Mouse (Mus musculus): ENCODE results near the gene Mtmr11. TPM values are rescaled to one million over a fixed set of nuclear protein-coding genes. Genes with fewer than 3 reads are reported as not detected.

The Mtmr11 gene
- total RNA-seq (2021): 1 to 10 TPM; 6.6 to 7.8 TPM

- peak; percentile 51 to 62 for DNase-seq
- intact Hi-C loops (cut with DNase I): no loop called here
Observed at GRCm38 (mm10) chr3:96161869-96162840, at the start of gene Mtmr11. Gene Mtmr11 (plus strand): TSS chr3:96162004.

DNA sequence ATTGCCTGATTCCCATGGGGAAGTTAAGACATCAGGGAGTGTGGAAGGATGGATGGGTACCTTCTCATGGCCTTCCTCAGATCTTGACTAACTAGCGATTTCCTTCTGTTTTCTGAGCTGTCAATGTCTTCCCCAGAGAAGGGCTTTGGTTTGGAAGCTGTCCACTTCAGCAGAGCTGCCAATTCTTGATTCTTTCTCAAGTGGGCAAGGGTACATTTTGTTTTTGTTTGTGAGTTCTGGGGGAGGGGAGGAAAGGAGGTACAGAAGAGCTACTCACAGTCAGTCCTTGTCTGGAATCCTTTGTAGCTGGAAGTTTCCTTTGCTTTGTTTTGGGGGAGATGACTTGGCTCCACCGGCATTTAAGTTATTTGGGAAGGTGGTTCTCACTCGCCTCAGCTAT, 48.6 kb upstream of the Mtmr11 start:
- no peak for DNase-seq
- intact Hi-C loops (cut with DNase I): no loop called here

GRCm38 (mm10) chr3:96118142-96118541, 43.7 kb upstream of the Mtmr11 start:
- DNase-seq: no peak
- intact Hi-C loops (cut with DNase I): no loop called here

- no peak for DNase-seq
- intact Hi-C loops (cut with DNase I): no loop called here
Observed at GRCm38 (mm10) chr3:96118702-96119101, 43.1 kb upstream of the Mtmr11 start.

- intact Hi-C loops (cut with DNase I): no loop called here
- DNase-seq: no peak
Observed at GRCm38 (mm10) chr3:96124235-96124634, 37.6 kb upstream of the Mtmr11 start.

DNA sequence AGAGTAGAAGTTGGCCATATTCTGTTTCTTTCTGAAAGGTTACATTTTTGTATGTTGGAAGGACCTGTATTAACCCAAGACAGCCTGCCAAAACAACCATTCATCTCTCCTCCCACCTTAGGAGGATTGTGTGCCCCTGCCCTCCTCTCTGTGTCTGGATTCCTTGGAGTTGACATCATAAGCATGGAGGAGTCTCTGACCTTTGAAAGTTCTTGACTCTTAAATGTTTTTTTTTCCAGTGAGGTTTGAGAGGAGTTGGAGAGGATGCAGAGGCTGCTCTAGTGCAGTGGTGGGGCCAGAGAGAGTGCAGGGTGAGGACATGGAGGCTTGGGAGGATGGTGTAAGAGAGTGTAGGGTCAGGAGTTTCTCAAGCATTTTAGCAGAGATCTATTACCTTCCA, 33.7 kb upstream of the Mtmr11 start:
- intact Hi-C loops (cut with DNase I): loop anchor here (2.0 kb wide), 1 partner anchor 19 kb away; no protein-coding TSS in a partner anchor
- peak in 1 of 2 experiments; percentile 14 for DNase-seq

DNA sequence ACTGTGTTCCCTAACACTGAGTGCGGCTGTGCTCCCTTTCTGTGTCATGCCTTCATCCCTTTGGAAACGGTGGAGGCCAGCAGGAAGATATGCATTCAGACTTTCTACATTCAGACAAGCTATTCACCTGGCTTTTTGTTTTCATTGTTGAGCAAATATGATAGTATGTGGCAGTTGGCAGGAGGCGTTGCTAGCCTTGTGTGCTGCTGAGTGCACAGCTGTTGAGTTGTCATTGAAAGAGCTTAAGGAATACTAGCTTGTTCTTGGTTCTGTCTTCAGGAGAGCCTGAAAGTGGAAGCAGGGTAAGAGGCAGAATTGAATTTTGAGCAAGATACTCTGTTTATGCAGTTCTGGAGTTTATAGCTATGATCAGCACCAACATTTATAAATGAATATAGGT, 29.3 kb upstream of the Mtmr11 start:
- no peak for DNase-seq
- intact Hi-C loops (cut with DNase I): no loop called here

GRCm38 (mm10) chr3:96133327-96133905, 28.4 kb upstream of the Mtmr11 start:
- no peak for DNase-seq
- intact Hi-C loops (cut with DNase I): no loop called here

GRCm38 (mm10) chr3:96135011-96135410, 26.8 kb upstream of the Mtmr11 start:
- peak; percentile 40 to 45 for DNase-seq
- intact Hi-C loops (cut with DNase I): no loop called here

- intact Hi-C loops (cut with DNase I): loop anchor here (1.0 to 2.0 kb wide), 2 partner anchors 82 to 181 kb away; no protein-coding TSS in a partner anchor
- DNase-seq: peak; percentile 75 to 82
Observed at GRCm38 (mm10) chr3:96147950-96148349, 13.9 kb upstream of the Mtmr11 start.

DNA sequence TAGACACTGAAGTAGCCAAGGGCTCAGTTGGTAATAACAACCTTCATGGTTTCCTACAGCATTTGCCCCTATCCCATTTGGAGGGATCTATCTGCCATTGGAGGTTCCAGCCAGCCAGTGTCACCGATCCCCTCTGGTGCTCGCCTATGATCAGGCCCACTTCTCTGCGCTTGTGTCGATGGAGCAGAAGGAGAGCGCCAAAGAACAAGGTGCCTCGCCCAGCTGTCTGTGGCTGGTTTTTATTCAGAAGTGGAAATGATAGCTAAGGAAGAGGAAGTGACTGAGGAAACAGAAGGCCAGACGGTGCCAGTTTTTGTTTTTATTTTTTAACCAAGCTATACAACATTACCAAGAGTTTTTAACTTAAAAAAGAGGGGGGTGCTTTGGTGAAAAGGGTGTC, 10.0 kb upstream of the Mtmr11 start:
- no peak for DNase-seq
- intact Hi-C loops (cut with DNase I): no loop called here

DNA sequence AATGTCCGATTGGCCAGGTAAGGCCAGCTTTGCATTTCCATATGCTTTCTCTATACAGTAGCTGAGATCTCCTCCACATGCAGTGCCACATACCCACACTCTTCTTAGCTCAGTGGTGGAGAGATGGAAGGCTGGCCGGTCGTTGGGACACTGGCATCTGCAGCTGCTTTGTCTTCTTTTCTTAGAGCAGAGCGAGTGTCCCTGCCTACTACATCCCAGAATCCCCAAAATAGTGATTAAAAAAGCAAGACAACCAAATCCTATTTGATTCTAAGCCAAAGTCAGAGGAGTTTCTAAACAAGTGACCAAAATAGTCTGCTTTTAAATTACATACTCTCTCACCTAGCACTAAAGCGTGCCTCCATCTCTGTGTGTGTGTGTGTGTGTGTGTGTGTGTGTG, 9.2 kb upstream of the Mtmr11 start:
- no peak for DNase-seq
- intact Hi-C loops (cut with DNase I): no loop called here

DNA sequence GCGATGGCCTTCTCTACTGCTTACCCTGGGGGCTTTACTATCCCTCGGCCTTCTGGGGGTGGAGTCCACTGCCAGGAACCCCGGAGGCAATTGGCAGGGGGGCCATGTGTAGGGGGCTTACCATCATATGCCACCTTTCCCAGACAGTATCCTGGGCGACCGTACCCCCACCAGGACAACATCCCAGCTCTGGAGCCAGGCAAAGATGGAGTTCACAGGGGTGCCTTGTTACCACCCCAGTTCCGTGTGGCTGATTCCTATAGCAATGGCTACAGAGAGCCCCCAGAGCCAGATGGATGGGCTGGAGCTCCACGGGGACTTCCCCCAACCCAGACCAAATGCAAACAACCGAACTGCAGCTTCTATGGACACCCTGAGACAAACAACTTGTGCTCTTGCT, 6.3 kb upstream of the Mtmr11 start:
- intact Hi-C loops (cut with DNase I): no loop called here
- no peak for DNase-seq

DNA sequence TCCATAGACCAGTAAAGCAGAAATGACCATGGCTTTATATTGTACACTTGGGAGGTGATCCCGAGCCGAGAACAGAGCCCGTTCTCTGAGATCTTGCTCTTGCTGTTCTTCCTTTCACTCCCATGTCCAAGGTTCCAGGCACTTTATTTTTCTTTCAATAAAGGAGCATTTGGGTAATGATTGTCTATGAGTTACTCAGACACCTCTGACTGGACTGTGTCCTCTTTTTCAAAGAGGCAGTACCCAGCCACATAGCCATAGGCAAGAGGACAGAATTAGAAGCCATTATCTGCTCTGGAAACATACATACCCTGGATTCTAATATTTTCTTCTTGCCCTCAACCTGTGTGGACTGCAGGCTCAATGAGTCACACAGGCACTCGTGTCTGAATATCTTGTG, 2.0 kb upstream of the Mtmr11 start:
- no peak for DNase-seq
- intact Hi-C loops (cut with DNase I): no loop called here

GRCm38 (mm10) chr3:96160222-96160802, 1.5 kb upstream of the Mtmr11 start:
- peak; percentile 76 to 77 for DNase-seq
- intact Hi-C loops (cut with DNase I): no loop called here

GRCm38 (mm10) chr3:96160803-96161516, 844 bp upstream of the Mtmr11 start:
- intact Hi-C loops (cut with DNase I): no loop called here

GRCm38 (mm10) chr3:96163040-96163439, 1.2 kb downstream of the Mtmr11 start:
- no peak for DNase-seq
- intact Hi-C loops (cut with DNase I): no loop called here

More at GRCm38 (mm10) chr3:96160803-96161516, 844 bp upstream of the Mtmr11 start:
- peak; percentile 48 to 57 for DNase-seq

GRCm38 (mm10) chr3:96168466-96169158, 6.8 kb downstream of the Mtmr11 start:
- intact Hi-C loops (cut with DNase I): no loop called here
- DNase-seq: peak in 1 of 2 experiments; percentile 31

GRCm38 (mm10) chr3:96170276-96170675, 8.5 kb downstream of the Mtmr11 start:
- DNase-seq: no peak
- intact Hi-C loops (cut with DNase I): no loop called here

DNA sequence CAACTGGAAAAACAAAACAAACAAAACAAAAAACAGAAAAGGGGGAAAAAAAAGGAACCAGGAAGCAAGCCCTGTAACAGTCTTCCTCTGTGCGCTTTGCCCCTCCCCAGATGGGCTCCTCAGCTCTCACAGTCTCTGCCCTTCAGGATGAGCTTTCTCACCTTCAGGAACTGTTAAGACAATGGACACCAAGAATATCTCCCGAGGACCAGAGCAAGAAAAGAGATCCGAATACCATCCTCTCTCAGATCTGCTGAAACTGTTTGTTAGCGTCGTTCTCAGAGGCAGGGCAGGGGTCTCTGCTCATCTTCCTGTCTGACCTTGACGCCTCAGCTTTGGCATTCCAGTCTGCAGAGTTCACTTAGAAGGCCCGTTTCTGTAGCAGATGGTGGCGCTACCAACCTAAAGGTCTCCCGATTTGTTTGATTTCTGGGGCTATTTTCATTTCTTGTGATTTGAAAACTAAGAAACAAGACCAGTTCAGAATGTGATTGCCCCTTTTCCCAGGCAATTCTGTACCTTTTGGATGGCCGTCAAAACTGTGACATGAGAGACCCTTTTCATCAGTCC, 9.3 kb downstream of the Mtmr11 start:
- peak in 1 of 2 experiments; percentile 21 for DNase-seq
- intact Hi-C loops (cut with DNase I): no loop called here

Data from heart, postnatal 10 days (tissue).